Mouse (Mus musculus) C2C12 (cell line): ENCODE data around the gene Traf2. TPM values are rescaled to one million over a fixed set of nuclear protein-coding genes. Genes with fewer than 3 reads are reported as not detected.

Source experiments
- H3K27me3 ChIP-seq: one replicate; pipeline ENCODE4 v1.6.1; 2011; ENCODE audit not compliant: control insufficient read depth, insufficient read depth, insufficient read length
- H3K36me3 ChIP-seq: one replicate; pipeline ENCODE4 v1.6.1; 2011; ENCODE audit not compliant: control insufficient read depth, insufficient read depth
- H3K4me3 ChIP-seq: one replicate; pipeline ENCODE4 v1.5.1; 2011; ENCODE audit warnings: mild to moderate bottlenecking, control low read depth; ENCODE audit not compliant: poor library complexity, insufficient read depth, severe bottlenecking
- H3K79me2 ChIP-seq: one replicate; pipeline ENCODE4 v1.6.1; 2011; ENCODE audit not compliant: control insufficient read depth, insufficient read depth
- H3K79me3 ChIP-seq: one replicate; pipeline ENCODE4 v1.6.1; 2011; ENCODE audit warnings: low read depth, control low read depth
- H3ac ChIP-seq: one replicate; pipeline ENCODE3; 2011; ENCODE audit warnings: low read depth; ENCODE audit not compliant: control insufficient read depth, insufficient read length
- CEBPB ChIP-seq: IDR thresholded peaks from one replicate; pipeline ENCODE4 v1.6.1; 2011; ENCODE audit warnings: low read depth, mild to moderate bottlenecking, control low read depth, moderate library complexity
- CTCF ChIP-seq: IDR thresholded peaks from one replicate; pipeline ENCODE4 v1.5.1; 2011; ENCODE audit not compliant: control insufficient read depth, insufficient read depth, insufficient read length
- FOSL1 ChIP-seq: IDR thresholded peaks from one replicate; pipeline ENCODE4 v1.8.0; 2011; ENCODE audit warnings: mild to moderate bottlenecking, low read length; ENCODE audit not compliant: poor library complexity, insufficient read depth, severe bottlenecking
- MAX ChIP-seq: IDR thresholded peaks from one replicate; pipeline ENCODE4 v1.6.1; 2011; ENCODE audit warnings: mild to moderate bottlenecking, control low read depth
- MYOD1 ChIP-seq: IDR thresholded peaks from one replicate; pipeline ENCODE4 v1.6.1; 2011; ENCODE audit warnings: low read depth; ENCODE audit not compliant: control insufficient read depth, insufficient read length
- MYOG ChIP-seq: IDR thresholded peaks from one replicate; pipeline ENCODE4 v1.6.1; 2011; ENCODE audit not compliant: control insufficient read depth, insufficient read length; ENCODE audit errors: extremely low read depth
- USF1 ChIP-seq: IDR thresholded peaks from one replicate; pipeline ENCODE4 v1.6.1; 2011; ENCODE audit warnings: low read depth, mild to moderate bottlenecking, control low read depth, moderate library complexity
- polyA plus RNA-seq: library from polyadenylated mRNA; unstranded; fragments of >200 nt; fragmentation: generic; extraction: Trizol; gene quantifications from one replicate; pipeline ENCODE4 v1.2.1, GENCODE M21; 2012; ENCODE audit warnings: missing spikeins

Gene Traf2
- polyA plus RNA-seq, 1 experiment = 28.8 TPM

GRCm38 (mm10) chr2:25501593-25502486 is 44.9 kb downstream of the Traf2 start, which contains the start of gene C8g:
TSS of gene C8g (minus strand) at chr2:25501719.
- Histone ChIP-seq H3ac (peak within 1 kb of the TSS; percentile 67), H3K79me3 (peaks cover 9% of the 10 kb centered on the region), H3K36me3 (peaks cover 11% of the 10 kb centered on the region), H3K27me3 (no peaks in the 10 kb centered on the region), H3K4me3 (peak within 1 kb of the TSS; percentile 96), H3K79me2 (peaks cover 19% of the 10 kb centered on the region)
- TF ChIP-seq MYOD1 = no peak
- TF ChIP-seq MYOG = no peak
- no peak for TF ChIP-seq USF1
- no peak for TF ChIP-seq CEBPB
- no peak for TF ChIP-seq FOSL1
- TF ChIP-seq CTCF = no peak
- no peak for TF ChIP-seq MAX

- Histone ChIP-seq H3K36me3 (peaks cover 11% of the 10 kb centered on the region), H3K79me2 (peaks cover 19% of the 10 kb centered on the region), H3K27me3 (no peaks in the 10 kb centered on the region), H3K4me3 (peak within 1 kb of the TSS; percentile 96), H3K79me3 (peaks cover 9% of the 10 kb centered on the region), H3ac (peak within 1 kb of the TSS; percentile 67)
- no peak for TF ChIP-seq MYOD1
- no peak for TF ChIP-seq CTCF
- TF ChIP-seq USF1 = no peak
- TF ChIP-seq MAX = no peak
- no peak for TF ChIP-seq FOSL1
- no peak for TF ChIP-seq MYOG
- TF ChIP-seq CEBPB = no peak
Observed at GRCm38 (mm10) chr2:25500576-25501405, 45.9 kb downstream of the Traf2 start, which contains the start of gene Fbxw5. TSS of gene Fbxw5 (plus strand) at chr2:25500750.

GRCm38 (mm10) chr2:25500071-25500575 is 46.6 kb downstream of the Traf2 start:
- H3K79me3 ChIP-seq = peaks cover 9% of the 10 kb centered on the region
- H3ac ChIP-seq = no peak overlapping the region
- H3K36me3 ChIP-seq = peaks cover 11% of the 10 kb centered on the region
- H3K4me3 ChIP-seq = peak overlapping the region; percentile 96
- peaks cover 19% of the 10 kb centered on the region for H3K79me2 ChIP-seq
- no peaks in the 10 kb centered on the region for H3K27me3 ChIP-seq
- no peak for TF ChIP-seq CEBPB
- no peak for TF ChIP-seq MAX
- TF ChIP-seq MYOD1 = no peak
- TF ChIP-seq CTCF = no peak
- TF ChIP-seq MYOG = no peak

- Histone ChIP-seq H3K27me3 (no peaks in the 10 kb centered on the region), H3K79me3 (peaks cover 9% of the 10 kb centered on the region), H3K4me3 (no peak overlapping the region), H3ac (no peak overlapping the region), H3K79me2 (peaks cover 19% of the 10 kb centered on the region), H3K36me3 (peaks cover 8% of the 10 kb centered on the region)
- TF ChIP-seq USF1 (no peak), MAX (no peak), CTCF (no peak), MYOD1 (no peak), CEBPB (no peak), MYOG (no peak), FOSL1 (no peak)
Observed at GRCm38 (mm10) chr2:25498622-25499478, 47.9 kb downstream of the Traf2 start.
